Mouse (Mus musculus) brown adipose tissue, adult 24 weeks (tissue): ENCODE data around the gene Timm23. TPM values are rescaled to one million over a fixed set of nuclear protein-coding genes. Genes with fewer than 3 reads are reported as not detected.
A peak's percentile ranks its signal among the peaks of the same experiment; 100 is the strongest.
"Not testable (repeated sequence)": the region's sequence is repeated elsewhere in the genome, so short reads cannot be mapped to it uniquely, and the experiment has no call there.

Experiments
- H3K27ac ChIP-seq: fragments of 200-500 bp; replicated peaks from 2 replicates; pipeline ENCODE4 v1.5.1; 2012; ENCODE audit warnings: low read depth, mild to moderate bottlenecking, low read length
- H3K4me1 ChIP-seq: fragments of 200-500 bp; 2 replicates; pipeline ENCODE4 v1.6.1; 2012; ENCODE audit warnings: low read length, mixed read lengths; ENCODE audit not compliant: control insufficient read depth, insufficient read depth, insufficient read length
- H3K4me3 ChIP-seq: fragments of 200-500 bp; 2 replicates; pipeline ENCODE4 v1.5.1; 2012; ENCODE audit warnings: low read depth, mild to moderate bottlenecking, low read length, moderate library complexity; ENCODE audit not compliant: insufficient read depth
- polyA plus RNA-seq: library from polyadenylated mRNA; stranded (reverse); fragments of >200 nt; gene quantifications from 2 replicates; pipeline ENCODE4 v1.2.4, GENCODE M21; 2012; ENCODE audit not compliant: missing spikeins, insufficient read depth, insufficient read length

The Timm23 gene
- polyA plus RNA-seq, result 326 TPM in 2 replicates

DNA sequence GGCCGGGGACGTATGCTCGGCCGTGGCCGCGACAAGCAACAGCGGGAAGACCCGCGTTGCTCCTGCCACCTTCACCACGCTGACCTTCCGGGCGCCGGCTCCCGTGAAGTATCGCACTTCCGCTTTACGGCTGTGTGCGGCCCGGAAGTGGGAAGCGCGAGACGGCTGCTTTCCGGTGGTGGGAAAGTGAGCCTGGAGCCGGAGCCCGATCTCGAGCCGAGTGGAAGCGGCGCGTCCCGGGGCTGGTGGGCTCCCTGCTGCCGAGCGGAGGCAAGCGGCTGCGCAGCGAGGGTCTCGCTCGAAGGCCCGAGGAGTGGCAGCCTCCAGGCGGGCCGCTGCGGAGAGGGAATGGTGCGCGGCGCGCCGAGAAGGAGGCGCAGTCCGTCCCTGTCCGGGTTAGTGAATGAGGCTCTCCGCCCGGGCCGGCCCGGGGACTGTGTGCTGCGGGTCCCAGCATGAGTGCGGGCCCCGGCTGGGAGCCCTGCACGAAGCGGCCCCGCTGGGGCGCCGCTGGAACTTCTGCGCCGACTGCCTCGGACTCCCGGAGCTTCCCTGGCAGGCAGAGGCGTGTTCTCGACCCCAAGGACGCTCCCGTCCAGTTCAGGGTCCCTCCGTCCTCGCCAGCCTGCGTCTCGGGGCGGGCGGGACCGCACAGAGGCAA, at the start of gene Timm23, which contains the start of gene Parg:
TSS of gene Timm23 (minus strand) at position 108 of the 661 bp plus-strand sequence.
TSS of gene Parg (plus strand) at position 159 of the 661 bp plus-strand sequence.
- H3K4me3 ChIP-seq, result peak within 1 kb of the TSS; percentile 99
- peak within 1 kb of the TSS; percentile 93 for H3K27ac ChIP-seq

DNA sequence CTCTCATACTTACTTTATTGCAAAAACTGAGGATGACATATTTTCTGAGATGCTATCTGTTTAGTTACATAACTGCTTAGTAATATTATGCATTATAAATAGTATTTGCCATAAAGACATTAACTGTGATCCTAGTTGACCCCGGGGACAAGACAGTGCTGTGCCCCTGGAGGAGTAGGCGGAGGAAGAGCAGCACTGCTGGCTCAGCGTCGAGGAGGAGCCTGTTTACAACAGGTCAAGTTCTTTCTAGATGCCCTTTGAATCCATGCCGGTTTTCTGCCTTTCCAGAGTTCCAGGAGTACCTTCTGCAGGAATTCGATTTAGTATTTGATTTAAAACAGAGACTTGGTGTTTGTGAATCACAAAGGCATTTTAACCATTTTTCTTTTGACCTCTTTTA, 47.9 kb upstream of the Timm23 start:
- no peak overlapping the region for H3K27ac ChIP-seq
- H3K4me3 ChIP-seq, result no peak overlapping the region
- H3K4me1 ChIP-seq, result no peaks in the 10 kb centered on the region

More for the DNA sequence above, at the start of gene Timm23, which contains the start of gene Parg:
- H3K4me1 ChIP-seq, result 0 out of 2 replicates have a peak, but pooled peaks cover 2% of the 10 kb centered on the region

DNA sequence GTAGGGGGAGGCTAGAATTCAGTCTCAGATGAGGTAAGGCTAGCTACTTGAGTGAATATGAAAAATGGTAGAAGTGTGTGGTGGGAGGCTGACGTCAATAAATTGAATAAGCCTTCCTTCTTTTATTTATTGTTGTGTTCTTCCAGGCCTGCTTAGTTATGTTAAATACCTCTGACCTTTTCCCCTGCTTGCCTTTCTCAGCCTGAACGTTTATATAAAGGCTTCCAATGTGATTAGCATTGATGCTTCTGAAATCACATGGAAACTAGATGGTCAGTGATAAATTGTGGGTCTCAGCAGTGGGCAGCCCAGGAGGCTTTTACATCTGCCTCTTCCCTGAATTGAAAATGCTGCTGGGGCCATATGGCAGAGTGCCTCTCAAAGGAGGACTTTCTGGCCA, 44.3 kb upstream of the Timm23 start:
- Histone ChIP-seq H3K4me1 (no peaks in the 10 kb centered on the region), H3K4me3 (no peak overlapping the region), H3K27ac (no peak overlapping the region)

- Histone ChIP-seq H3K4me3 (no peak overlapping the region), H3K27ac (no peak overlapping the region), H3K4me1 (no peaks in the 10 kb centered on the region)
Measured at GRCm38 (mm10) chr14:32242401-32242800, 40.7 kb upstream of the Timm23 start.

GRCm38 (mm10) chr14:32228996-32229395, 27.3 kb upstream of the Timm23 start:
- Histone ChIP-seq H3K27ac (no peak overlapping the region), H3K4me1 (no peaks in the 10 kb centered on the region), H3K4me3 (no peak overlapping the region)

- H3K4me3 ChIP-seq, result no peak overlapping the region
- no peaks in the 10 kb centered on the region for H3K4me1 ChIP-seq
- no peak overlapping the region for H3K27ac ChIP-seq
Measured at GRCm38 (mm10) chr14:32226601-32227000, 24.9 kb upstream of the Timm23 start.

DNA sequence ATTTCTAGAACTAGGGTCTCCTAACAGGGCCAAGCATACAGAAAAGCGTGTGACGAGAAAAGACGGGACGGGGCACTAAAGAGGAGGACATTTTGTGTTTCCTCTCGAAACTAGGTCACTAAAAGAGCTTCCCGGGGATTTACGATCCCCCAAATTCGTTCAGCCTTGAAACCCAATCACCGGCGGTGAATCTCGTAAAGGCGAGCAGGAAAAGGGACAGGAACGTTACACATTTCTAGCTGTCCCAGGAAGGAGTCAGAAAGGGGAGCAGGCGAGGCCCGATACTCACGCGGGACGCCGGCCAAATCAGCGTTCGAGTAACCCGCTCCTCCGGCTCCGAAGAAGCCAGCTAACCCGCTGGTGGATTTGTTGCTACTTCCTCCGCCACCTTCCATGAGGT, 344 bp downstream of the Timm23 start:
- peak overlapping the region; percentile 99 for H3K4me3 ChIP-seq
- 0 out of 2 replicates have a peak, but pooled peaks cover 2% of the 10 kb centered on the region for H3K4me1 ChIP-seq
- peak overlapping the region; percentile 93 for H3K27ac ChIP-seq

DNA sequence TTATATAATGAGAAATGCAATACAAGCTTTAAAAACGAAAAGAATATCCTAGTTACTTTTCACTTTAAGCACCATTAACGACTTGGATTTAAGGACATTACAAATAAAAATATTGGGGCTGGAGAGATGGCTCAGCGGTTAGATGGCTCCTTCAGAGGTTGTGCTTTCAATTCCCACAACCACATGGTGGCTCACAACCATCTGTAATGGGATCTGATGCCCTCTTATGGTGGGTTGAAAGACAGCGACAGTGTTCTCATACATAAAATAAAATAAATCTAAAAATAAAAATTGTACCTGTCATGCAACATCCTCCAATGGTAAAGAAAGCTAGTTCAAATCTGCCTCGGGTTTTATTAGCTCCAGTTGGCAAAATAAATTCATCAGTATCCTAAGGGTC, 8.1 kb downstream of the Timm23 start:
- not testable (repeated sequence) for H3K4me1 ChIP-seq, H3K27ac ChIP-seq, H3K4me3 ChIP-seq

DNA sequence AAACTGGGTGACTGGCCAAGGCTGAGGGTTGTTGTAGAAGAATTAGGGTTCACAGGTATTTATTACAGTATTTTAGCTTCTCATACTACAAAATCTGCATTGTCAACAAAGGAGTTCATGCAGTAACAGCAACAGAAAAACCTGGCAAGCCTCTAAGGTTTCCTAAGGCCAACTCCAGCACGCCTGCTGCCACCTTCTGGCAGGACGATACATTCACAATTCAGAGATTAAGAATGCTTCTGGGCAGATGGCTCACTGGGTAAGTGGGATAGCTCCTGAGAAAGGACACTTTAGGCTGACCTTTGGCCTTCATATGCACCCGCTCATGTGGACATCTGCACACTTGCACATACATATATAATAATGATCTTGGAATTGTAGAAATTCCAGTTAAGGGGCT, 9.3 kb downstream of the Timm23 start:
- Histone ChIP-seq H3K4me1 (no peaks in the 10 kb centered on the region), H3K27ac (no peak overlapping the region), H3K4me3 (no peak overlapping the region)

DNA sequence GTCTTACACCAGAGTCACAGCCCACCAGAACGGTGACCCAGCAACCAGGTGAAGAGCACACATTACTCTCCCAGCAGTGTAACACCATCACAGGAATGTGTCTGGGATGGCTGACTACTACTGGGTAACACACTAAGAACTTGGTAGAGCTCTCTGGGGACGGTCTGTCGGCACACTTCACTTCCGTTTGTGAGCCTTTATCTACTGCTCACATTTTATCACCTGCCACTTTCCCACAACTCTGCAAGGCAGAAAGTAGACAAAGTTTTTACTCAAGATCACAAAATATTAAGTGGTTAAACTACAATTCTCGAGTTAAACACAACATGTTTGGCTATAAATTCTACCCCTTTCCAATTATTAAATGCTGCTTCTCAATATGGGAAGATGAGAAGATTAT, 9.8 kb downstream of the Timm23 start:
- Histone ChIP-seq H3K4me1 (no peaks in the 10 kb centered on the region), H3K4me3 (no peak overlapping the region), H3K27ac (no peak overlapping the region)

DNA sequence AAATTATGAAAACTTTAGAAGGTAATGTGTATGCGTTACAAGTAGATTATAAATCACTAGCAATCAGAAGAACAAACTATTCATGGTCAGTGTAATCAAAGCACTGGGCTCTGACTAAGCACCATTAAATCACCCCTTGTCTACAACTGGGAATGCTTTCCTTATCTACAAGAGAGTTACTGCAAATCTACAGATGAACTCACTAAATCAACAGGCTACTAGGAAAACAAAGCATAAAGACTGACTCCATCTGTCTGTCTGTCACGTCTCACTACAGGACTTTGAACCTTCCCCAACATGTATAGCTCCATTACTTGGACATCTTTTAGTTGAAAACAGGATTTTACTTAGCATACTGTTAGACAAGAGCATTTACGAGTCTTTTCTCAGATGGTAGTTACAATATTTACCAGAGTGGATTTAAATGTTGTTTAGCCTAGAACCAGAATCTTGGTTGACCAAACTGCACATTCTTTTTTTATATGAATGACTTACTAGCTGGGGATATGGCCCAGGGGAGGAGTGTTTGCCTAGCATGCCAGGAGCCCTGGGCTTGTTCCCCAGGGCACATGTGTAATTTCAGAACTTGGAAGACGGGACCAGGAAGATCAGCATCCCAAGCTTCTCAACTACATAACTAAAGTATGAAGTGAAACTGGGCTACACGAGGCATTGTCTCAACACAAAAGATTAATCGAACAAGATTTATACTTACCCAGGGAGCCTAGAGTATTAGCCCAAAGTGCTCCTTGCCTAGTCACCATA, 10.9 kb downstream of the Timm23 start:
- H3K4me1 ChIP-seq, result no peaks in the 10 kb centered on the region
- no peak overlapping the region for H3K27ac ChIP-seq
- H3K4me3 ChIP-seq, result no peak overlapping the region

GRCm38 (mm10) chr14:32183846-32184245, 17.9 kb downstream of the Timm23 start:
- H3K4me3 ChIP-seq, result no peak overlapping the region
- H3K4me1 ChIP-seq, result no peaks in the 10 kb centered on the region; the same call in 1 of the 2 replicates
- H3K27ac ChIP-seq, result no peak overlapping the region

DNA sequence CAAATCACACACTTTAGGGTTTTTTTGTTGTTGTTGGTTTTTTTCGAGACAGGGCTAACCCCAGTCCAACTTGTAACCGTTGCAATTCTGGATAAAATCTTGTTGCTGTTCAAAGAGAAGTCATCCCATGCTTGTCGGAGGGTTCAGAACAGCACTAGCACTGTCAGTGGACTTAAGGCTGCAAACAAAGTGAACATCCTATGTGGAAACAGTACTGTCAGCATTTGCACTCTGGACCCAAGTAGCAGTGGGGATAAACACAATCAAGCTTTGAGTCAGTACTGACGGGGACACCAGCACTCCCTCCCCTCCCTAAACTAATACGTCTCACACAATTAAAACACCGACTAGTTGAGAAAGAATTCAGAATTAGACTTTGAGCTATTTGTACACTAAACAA, 20.8 kb downstream of the Timm23 start:
- Histone ChIP-seq H3K4me1 (no peaks in the 10 kb centered on the region; the same call in 1 of the 2 replicates), H3K4me3 (no peak overlapping the region), H3K27ac (0 out of 2 replicates have a peak overlapping the region, but pooled peaks have one; percentile 24)

- Histone ChIP-seq H3K4me1 (no peaks in the 10 kb centered on the region), H3K4me3 (no peak overlapping the region), H3K27ac (no peak overlapping the region)
Measured at GRCm38 (mm10) chr14:32179393-32180195, 22.1 kb downstream of the Timm23 start.

GRCm38 (mm10) chr14:32176590-32176989, 25.1 kb downstream of the Timm23 start:
- not testable (repeated sequence) for H3K27ac ChIP-seq

More at GRCm38 (mm10) chr14:32176590-32176989, 25.1 kb downstream of the Timm23 start:
- H3K4me3 ChIP-seq, H3K4me1 ChIP-seq: not testable (repeated sequence)
